ENCODE assay signal across 15 mouse cellular contexts in the genomic region with DNA sequence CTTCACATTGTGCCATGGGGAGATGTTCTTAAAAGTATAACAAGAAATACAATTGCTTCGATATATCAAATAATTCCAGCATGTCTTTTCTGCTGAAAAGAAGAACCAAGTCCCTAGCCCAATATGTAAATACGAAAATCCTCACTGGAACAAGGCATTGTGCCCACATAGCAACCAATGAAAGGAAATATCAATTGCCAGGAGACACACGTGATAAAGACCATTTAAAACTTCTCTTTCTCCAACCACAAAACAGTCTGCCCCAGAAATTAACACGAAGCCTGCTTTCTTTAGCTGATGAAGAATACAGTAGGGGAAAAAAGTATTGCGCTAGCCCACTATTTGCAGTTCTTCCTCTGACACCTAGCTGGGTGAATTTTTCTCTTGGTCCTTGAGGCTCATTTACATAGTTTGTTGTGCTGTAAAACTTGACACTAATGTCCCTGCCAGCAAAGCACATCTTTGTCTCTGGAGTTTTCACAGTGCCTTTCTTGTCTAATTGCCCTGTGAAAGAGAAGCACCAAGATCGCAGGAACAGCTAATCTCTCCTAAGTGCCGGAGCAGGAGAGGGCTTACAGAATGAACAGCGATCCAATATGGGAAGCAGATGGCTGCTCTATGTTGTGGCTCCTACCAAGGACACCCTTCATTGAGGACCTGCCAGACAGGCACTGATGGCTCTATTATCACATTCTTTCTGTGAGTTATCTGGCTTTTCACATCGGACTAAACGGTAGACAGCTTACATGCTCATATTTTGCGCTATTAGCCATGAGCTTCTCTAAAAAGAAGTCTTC.
DNase-seq lines count a peak whose midpoint lies in the region; ATAC-seq lines count a peak whose summit lies in the region.
"Had no signal": no experiment of that assay in that cellular context is flagged by ENCODE, and none has a peak within 500 bp of the region (broad histone marks: within the 10 kb centered on the region; RNA-seq: fewer than 3 reads in every experiment).

No protein-coding gene starts in this region.

- H3K4me2 ChIP-seq in hindbrain, embryonic 16.5 days (ENCODE audit: low read length): peak overlapping the region; percentile 40
- H3K4me2 ChIP-seq in neural tube, embryonic 13.5 days: peak overlapping the region; percentile 24; the same call in 1 of the 2 replicates
- H3K4me2 ChIP-seq: limb, embryonic 12.5 days; liver, embryonic 15.5 days had no signal

- no peaks in the 10 kb centered on the region for H3K36me3 ChIP-seq in hindbrain, embryonic 16.5 days (ENCODE audit: control insufficient read depth, insufficient read depth, low read length)
- no peaks in the 10 kb centered on the region for H3K36me3 ChIP-seq in neural tube, embryonic 13.5 days
- H3K36me3 ChIP-seq: limb, embryonic 12.5 days; liver, embryonic 15.5 days had no signal

- 36% methylated on average over 11 of the region's 11 CpGs for WGBS in hindbrain, embryonic 16.5 days
- WGBS in neural tube, embryonic 13.5 days: 42% methylated on average over 11 of the region's 11 CpGs

- H3K4me1 ChIP-seq in hindbrain, embryonic 16.5 days (ENCODE audit: control insufficient read depth, insufficient read depth, low read depth, low read length): peaks cover 4% of the 10 kb centered on the region
- peaks cover 12% of the 10 kb centered on the region for H3K4me1 ChIP-seq in neural tube, embryonic 13.5 days (replicated peaks)
- H3K4me1 ChIP-seq: limb, embryonic 12.5 days; liver, embryonic 15.5 days had no signal

- intact Hi-C loops in left cerebral cortex, postnatal 4 days (cut with DNase I): no loop called here

- no peak for DNase-seq in cerebellum, adult 11 months
- DNase-seq in left cerebral cortex, postnatal 4 days: peak; percentile 10
- DNase-seq in left cerebral cortex, adult 18-20 months (ENCODE audit: low spot score in 2 of 2): no peak
- no peak for DNase-seq in thymus, postnatal 10 days (ENCODE audit: low spot score in 2 of 2)
- DNase-seq: adrenal gland, postnatal 25 days; kidney, adult 2 months; kidney, postnatal 4 days; lung, postnatal 14 days had no signal

- peak; percentile 66 for ATAC-seq in cerebellum, adult (ENCODE audit: insufficient number of reproducible peaks, low FRiP score, low TSS enrichment)
- ATAC-seq in hindbrain, embryonic 16.5 days: peak; percentile 73
- no peak for ATAC-seq in neural tube, embryonic 13.5 days (ENCODE audit: low read depth)
- ATAC-seq in erythroid progenitor cell, adult 5-6 weeks (replicated peaks; ENCODE audit: low FRiP score, poor library complexity, severe bottlenecking): no peak

- H3K9me3 ChIP-seq in hindbrain, embryonic 16.5 days (ENCODE audit: control insufficient read depth, low read length): no peaks in the 10 kb centered on the region
- H3K9me3 ChIP-seq in neural tube, embryonic 13.5 days: no peaks in the 10 kb centered on the region
- H3K9me3 ChIP-seq: limb, embryonic 12.5 days; liver, embryonic 15.5 days had no signal

- H3K27ac ChIP-seq in hindbrain, embryonic 16.5 days (ENCODE audit: low read depth, low read length): no peak overlapping the region
- H3K27ac ChIP-seq in neural tube, embryonic 13.5 days (replicated peaks): 0 out of 2 replicates have a peak overlapping the region, but pooled peaks have one; percentile 28
- H3K27ac ChIP-seq: limb, embryonic 12.5 days; liver, embryonic 15.5 days had no signal

- H3K9ac ChIP-seq in hindbrain, embryonic 16.5 days (ENCODE audit: low read depth, low read length): no peak overlapping the region
- H3K9ac ChIP-seq in neural tube, embryonic 13.5 days: no peak overlapping the region
- H3K9ac ChIP-seq: limb, embryonic 12.5 days; liver, embryonic 15.5 days had no signal

- H3K27me3 ChIP-seq in hindbrain, embryonic 16.5 days (replicated peaks; ENCODE audit: control insufficient read depth, insufficient read depth, low read length): no peaks in the 10 kb centered on the region
- no peaks in the 10 kb centered on the region for H3K27me3 ChIP-seq in neural tube, embryonic 13.5 days
- H3K27me3 ChIP-seq: CH12.LX; limb, embryonic 12.5 days; liver, embryonic 15.5 days had no signal

- H3K4me3 ChIP-seq in hindbrain, embryonic 16.5 days (ENCODE audit: low read length): no peak overlapping the region
- H3K4me3 ChIP-seq in neural tube, embryonic 13.5 days: no peak overlapping the region
- H3K4me3 ChIP-seq: limb, embryonic 12.5 days; liver, embryonic 15.5 days had no signal

Comparison
In these comparisons a context has a peak if more than half of its experiments do, and no peak if none do; other contexts are left out.
1. ATAC-seq: peak in cerebellum, adult (single experiment) and hindbrain, embryonic 16.5 days (single experiment); none in neural tube, embryonic 13.5 days (single experiment) and erythroid progenitor cell, adult 5-6 weeks (single experiment).